Mouse (Mus musculus): Measurements from ENCODE around the gene Pgam5.

Pgam5 gene

DNA sequence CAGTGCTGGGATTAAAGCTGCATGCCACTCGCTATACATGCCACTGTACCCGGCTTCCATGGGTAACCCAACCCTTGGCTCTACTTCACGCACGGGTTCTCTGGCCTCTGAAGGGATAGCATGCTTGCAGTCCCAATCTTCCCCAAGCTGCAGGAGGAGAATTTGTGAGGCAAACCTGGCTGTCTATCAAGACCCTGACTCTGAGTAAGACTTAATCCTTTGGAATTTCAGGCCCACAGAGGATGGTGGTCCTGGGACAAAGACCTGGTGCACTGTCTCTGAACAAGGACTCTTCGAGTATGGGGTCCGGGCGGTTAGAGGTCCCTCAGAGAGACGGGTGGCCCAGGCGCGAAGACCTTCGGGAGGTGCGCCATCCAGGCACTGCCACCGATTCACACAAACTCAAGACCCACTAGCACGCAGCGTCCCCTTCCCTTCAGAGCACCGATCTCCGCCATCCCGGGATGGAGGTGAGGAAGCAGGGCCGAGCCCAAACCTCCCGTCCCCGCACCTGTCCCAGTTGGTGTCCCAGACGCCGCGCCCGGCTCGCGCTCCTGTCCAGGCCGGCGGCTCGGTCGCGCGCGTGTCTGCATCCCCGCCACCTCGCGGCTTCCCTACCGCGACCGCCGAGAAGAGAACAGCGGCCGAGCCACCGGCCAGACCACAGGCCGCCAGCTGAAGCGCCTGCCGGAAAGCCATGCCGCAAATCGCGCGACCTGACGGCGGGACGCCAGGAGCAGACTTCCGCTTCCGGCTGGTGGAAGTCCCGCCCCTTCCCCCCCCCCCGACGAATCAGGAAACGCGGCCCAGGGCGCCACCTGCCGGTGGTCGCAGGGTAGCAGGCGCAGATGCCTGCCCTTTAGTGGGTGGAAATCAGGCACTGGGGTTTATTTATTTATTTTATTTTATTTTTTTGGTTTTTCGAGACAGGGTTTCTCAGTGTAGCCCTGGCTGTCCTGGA, at the start of gene Pgam5:
Pgam5 (minus strand) TSS at position 773 of the 961 bp plus-strand sequence.
- in situ Hi-C loops (cut with MboI, MseI): no loop called here

DNA sequence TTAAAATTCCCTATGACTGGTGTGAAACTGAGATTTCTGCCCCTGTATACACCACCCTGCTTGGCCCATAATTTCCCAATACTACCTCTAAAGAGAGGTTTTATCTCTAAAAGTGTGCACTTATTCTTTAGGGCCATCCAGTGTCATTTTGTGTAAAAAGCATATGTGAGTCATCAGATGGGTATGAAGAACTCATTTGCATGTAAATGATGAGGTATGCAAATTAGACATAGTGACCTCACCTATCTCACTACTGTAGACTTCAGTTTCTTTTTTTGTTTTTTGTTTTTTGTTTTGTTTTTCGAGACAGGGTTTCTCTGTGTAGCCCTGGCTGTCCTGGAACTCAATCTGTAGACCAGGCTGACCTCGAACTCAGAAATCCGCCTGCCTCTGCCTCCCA, 43.4 kb upstream of the Pgam5 start:
- in situ Hi-C loops (cut with MboI, MseI): loop anchor here (25.0 kb wide), 1 partner anchor 1726 kb away; no protein-coding TSS in a partner anchor

DNA sequence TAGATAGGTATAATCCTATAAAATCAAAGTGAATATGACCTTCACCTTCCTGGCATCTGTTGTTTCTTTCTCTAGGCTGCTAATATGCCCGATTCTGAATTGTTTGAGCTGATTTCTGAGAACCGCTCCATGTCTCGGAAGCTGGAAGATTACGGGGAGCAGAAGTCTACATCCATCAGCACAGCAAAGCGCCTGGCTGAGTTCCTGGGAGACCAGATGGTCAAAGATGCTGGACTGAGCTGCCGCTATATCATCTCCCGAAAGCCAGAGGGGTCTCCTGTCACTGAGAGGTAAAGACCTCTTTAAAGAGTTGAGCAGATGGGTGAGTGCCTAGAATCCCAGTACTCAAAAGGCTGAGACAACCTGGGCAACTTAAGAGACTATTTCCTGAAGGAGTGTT, 39.1 kb upstream of the Pgam5 start:
- in situ Hi-C loops (cut with MboI, MseI): loop anchor here (10.0 to 25.0 kb wide), 2 partner anchors 406 to 1722 kb away; no protein-coding TSS in a partner anchor

DNA sequence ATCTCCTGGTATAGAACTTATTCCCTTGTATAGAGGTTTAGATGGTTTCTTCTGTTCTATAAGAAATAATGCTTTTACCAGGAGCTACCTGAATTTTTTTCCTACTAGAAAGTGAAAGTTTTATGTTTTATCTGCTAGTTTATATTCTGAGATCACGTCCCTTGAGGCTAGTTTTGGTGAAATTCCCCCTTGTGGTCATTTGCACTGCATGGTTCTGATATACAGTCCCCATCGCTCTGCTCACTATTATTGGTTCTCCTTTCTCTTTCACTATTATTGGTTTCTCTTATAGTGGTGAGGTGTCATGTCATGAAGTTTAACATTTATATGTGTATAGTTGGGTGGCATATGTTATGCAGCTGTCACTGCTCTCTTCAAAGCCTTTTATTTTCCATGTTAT, 30.9 kb upstream of the Pgam5 start:
- in situ Hi-C loops (cut with MboI, MseI): loop anchor here (10.0 to 25.0 kb wide), 2 partner anchors 414 to 1713 kb away; no protein-coding TSS in a partner anchor

DNA sequence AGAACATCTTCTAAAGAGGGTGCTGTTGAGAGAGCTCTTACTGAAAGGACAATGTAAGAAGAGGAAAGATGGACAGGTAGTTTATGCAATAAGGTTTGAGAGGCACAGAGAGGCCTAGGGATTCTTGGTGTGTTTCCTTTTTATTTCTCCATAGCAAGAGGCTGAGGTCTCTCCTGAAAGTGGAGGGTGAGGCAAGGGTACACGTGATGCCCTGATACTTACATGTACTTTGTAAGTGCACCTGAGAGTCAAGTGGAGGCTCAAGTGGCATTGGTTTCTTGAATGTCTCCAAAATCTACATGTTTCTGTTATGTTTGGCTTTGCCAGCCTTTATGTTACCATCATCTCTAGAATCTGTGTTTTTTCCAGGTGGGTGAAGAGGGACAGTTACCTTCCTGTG, 26.9 kb upstream of the Pgam5 start:
- in situ Hi-C loops (cut with MboI, MseI): no loop called here

DNA sequence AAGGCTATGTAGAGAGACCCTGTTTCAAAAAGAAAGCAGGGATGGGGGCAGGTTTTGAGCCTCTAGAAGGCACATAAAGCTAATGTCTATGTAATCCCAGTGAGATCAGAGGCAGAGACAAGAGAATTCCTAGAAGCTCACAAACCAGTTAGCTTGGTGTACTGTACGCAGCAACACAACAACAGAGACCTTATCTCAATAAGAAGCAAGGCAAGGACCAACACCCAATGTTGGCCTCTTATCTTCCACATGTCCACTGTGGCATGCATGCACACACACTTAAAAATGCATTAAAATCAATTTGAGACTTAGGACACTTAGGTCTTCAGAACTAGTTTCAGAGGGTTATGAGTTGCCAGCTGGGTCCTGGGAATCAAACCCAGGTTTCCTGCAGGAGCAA, 21.9 kb upstream of the Pgam5 start:
- in situ Hi-C loops (cut with MboI, MseI): no loop called here

DNA sequence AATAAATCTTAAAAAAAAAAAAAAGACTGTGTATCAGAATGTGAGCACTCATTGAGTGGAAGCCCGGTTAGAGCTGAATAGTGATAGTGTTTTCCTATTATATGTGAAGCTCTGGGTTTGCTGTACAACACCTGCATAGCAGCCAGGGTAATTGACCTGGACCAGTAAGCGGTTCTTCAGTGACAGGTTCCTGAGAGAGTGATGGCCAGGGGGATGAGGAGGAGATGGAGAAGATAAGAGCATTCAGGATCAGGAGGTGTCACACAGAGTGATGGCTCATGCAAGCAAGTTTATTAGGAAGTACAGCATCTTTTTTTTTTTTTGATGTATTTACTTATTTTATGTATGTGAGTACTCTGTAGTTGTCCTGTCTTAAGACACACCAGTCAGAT, 17.4 kb upstream of the Pgam5 start:
- in situ Hi-C loops (cut with MboI, MseI): loop anchor here (10.0 kb wide), 1 partner anchor 732 kb away; the partner anchor contains the start of gene Crlf2

DNA sequence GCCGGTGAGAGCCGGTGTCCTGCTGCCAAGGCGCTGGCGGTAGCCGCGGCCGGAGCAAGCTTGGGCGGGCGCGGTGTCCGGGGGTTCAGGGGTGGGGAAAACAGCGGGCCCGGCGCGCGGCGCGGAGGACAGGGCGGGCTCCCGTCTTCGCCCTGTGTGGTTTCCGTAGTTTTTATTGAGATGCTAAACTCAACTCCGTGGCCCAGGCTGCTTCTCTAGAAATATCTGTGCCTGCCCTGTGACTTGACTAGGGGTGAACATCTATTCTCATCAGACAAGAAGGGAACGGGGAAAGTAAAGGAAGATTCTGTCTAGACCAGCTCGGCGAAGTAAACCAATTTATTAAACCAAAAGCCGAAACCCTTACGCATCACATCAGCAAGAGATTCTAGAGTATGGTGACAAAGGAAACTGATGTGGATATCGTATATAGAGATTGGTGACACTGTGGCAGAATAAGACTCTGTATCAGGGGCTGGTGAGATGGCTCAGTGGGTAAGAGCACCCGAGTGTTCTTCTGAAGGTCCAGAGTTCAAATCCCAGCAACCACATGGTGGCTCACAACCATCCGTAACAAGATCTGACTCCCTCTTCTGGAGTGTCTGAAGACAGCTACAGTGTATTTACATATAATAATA, 16.9 kb upstream of the Pgam5 start:
- in situ Hi-C loops (cut with MboI, MseI): loop anchor here (10.0 kb wide), 1 partner anchor 732 kb away; the partner anchor contains the start of gene Crlf2

DNA sequence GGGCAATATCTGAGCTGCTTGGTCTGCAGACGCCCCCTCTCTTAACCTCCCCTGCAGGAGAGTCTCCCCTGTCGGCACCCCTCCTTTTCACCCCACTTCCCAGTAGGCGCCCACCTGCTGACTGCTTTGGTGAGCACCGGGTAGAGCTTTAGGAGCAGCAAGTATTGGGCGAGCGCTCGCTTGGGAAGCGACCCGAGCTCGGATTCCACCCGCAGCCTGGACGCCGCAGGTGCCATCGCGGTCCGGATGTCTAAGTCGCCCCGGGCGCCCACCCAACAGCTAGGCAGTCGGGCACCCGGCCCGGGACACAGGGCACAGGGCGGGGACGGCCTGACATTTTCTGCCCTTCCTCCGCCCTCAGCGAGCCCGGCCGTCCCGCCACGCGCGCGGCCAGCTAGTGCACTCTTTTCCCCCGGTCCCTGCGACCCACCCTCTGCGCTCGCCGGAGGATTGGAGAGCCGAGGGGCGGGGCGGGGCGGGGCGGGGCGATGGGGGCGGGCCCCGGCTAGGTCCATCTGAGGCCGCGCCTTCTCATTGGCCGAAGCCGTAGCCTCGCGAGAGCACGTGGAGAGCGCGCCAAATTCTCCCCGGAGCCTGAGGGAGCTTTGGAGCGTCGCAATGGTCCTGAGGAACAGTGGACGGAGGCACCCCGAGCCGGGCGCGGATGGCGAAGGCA, 16.2 kb upstream of the Pgam5 start, which contains the start of the genes Pxmp2 and Pole:
Pxmp2 (minus strand) TSS at position 417 of the 676 bp plus-strand sequence.
Pole (plus strand) TSS at position 537 of the 676 bp plus-strand sequence.
- in situ Hi-C loops (cut with MboI, MseI): loop anchor here (10.0 kb wide), 1 partner anchor 731 kb away; the partner anchor contains the start of gene Crlf2

DNA sequence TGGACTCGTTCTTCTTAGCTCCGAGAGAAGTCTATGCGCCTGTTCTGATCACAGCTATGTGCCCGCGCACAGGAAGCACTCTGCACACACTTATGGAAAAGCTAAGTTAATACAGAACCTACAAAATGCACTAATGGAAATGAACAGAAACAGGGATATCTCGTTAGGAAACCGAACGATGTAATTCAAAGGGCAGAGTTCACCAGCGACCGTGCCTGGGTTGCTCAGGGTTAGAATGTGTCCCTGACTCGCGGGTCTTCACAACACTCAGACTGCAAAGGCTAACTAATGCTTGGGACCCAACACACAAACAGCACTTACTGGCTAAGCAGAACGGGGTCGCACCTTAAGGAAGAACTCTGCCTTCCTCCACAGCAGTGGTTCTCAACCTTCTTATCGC, 15.4 kb upstream of the Pgam5 start:
- in situ Hi-C loops (cut with MboI, MseI): loop anchor here (10.0 kb wide), 1 partner anchor 730 kb away; the partner anchor contains the start of gene Crlf2

DNA sequence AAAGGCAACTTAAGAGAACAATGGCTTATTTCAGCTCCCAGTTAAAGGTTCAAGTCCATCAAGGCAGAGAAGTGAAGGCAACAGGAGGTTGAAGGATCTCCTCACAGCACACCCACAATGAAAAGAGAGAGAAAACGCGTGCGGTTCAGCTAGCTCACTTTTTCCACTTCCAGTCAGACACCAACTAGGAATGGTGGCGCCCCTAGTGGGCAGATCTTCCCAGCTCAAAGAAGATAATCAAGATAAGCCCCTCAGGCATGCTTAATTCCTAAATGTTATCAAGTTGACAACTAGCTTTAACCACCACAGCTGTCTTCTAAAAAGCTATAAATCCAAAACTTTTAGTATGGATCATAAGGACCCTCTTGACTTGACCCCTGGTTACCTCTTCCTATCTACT, 14.8 kb upstream of the Pgam5 start:
- in situ Hi-C loops (cut with MboI, MseI): loop anchor here (5.0 to 10.0 kb wide), 2 partner anchors 52 to 730 kb away; partner anchors contain the start of genes Ankle2 and Crlf2

DNA sequence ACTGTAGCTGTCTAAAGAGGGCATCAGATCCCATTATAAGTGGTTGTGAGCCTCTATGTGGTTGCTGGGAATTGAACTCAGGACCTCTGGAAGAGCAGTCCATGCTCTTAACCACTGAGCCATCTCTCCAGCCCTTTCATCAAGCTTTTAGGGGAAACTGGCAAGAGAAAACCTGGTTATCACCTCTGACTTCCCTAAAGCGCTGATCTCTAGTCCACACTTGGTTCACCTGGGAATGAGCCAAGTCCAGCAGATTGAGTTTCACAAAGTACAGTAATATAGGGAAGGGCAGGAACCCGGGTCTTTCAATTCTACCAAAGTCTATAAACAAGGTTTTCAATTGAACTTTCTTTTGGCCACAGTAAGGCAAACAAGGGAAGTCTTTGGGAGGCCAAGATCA, 12.3 kb upstream of the Pgam5 start:
- in situ Hi-C loops (cut with MboI, MseI): loop anchor here (5.0 to 10.0 kb wide), 2 partner anchors 50 to 727 kb away; partner anchors contain the start of genes Ankle2 and Crlf2

DNA sequence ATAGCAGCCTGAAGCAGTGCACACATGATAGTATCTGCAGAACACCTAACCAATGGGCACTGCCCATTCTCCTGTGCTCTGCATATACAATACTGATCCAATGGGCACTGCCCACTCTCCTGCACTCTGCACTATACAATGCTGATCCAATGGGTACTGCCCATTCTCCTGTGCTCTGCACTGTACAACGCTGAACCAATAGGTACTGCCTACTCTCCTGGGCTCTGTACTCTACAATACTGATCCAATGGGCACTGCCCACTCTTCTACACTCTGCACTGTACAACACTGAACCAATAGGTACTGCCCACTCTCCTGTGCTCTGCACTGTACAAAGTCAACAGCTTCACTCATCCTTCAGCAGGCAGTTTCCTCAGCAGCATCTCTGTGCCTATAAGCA, 7.2 kb upstream of the Pgam5 start:
- in situ Hi-C loops (cut with MboI, MseI): no loop called here

DNA sequence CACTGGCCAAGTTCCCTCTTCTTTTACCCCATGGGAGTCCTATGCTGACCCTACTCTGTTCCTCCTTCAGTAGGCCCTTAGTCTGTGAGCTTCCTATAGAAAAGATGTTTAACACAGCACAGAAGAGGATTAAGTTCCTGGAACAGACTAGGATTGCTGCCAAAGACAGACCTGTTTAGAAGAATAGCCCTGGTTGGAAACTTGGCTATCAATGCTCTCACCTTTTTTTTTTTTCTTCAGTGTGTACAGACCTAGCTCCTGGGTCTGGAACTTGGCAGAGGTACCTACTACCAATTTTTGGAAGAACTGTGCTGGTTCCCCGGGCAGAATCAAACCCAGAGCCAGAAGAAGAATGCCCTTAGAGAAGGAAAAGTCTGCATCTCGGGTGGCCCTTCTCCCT, 6.7 kb upstream of the Pgam5 start:
- in situ Hi-C loops (cut with MboI, MseI): no loop called here

DNA sequence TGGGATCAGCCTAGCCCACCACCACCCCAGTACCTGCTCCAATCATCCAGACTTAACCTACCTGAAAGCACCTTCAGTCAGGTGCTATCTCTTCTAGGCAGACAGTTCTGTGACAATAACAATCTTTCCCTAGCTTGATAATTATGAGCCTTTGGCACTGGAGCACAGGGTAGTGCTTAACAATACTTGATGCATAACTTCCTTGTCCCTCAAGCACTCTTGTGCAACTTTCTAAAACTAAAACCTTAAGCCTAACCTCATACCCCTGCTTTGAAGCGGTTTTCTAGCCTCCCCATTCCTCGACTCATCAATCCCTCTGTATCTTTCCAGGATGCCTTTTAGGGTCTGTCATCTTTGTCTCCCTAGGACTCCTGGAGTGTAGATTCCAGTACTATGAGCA, 5.1 kb upstream of the Pgam5 start:
- in situ Hi-C loops (cut with MboI, MseI): no loop called here

DNA sequence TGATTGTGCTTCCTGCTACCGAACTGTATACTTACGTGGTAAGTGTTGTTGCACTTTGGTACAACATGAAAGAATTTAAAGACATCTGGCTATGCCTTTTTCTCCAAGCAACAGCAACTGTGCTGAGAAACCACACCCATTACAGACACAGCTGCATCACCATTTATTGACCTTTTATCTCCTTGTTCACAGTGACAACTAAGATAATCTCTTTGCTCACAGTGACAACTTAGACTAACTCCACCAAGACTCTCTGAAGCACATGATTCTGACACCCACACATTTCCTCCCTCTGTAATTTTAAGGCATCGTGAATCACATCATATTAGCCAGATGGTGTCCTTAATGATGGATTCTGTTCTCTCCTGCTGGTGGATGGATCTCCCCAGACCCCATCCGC, 4.4 kb upstream of the Pgam5 start:
- in situ Hi-C loops (cut with MboI, MseI): no loop called here

DNA sequence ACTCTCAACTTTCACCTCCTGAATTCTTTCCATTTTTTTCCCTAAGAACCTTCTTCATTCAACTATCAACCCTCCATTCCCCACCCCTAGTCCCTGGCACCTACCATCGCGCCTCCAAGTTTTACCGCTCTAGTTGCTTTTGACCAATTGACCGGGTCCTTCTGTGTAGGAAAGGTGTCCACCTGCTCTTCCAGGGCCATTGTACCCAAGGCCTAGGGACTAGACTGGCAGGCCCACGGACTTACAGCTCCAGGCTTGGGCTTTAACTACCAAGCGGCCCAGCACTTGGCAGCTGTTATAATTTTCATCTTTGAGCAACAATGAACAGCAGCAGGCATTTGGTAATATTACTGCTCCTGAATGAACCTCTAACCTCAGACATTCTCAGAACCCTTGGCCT, 529 bp upstream of the Pgam5 start:
- in situ Hi-C loops (cut with MboI, MseI): no loop called here

DNA sequence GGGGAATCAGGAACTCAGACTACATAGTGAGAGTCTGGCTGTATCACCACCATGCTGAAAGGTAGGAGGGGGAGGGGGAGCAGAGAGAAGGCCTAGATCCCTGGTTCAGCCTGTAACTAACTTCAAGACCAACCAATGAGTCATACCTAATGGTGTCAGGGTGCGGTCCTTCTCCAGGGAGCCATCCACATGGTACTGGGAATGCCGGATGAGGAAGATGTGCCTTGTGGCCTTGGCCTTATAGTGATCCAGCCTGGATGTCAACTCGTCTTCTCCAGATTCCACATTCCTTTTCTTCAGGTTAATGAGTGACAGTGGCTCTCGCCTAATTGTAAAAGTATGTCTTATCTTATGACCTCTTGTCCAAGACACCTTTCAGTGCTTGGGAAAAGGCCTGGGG, 2.8 kb downstream of the Pgam5 start:
- in situ Hi-C loops (cut with MboI, MseI): no loop called here

DNA sequence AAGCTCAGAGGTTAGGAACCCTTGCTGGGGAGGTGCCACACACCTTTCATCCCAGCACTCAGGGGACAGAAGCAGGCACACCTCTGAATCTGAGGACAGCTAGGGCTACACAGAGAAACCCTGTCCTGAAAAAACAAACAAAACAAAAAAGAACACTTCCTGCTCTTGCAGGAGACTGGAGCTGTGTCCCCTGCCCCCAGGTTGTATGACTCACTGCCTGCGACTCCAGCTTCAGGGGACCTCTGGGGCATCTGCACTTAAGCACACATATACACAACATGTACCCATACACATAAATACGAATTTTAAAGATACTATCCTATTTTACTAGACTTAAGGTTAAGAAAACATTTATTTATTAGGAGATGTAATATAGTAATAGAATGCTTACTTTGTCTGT, 25.6 kb downstream of the Pgam5 start:
- in situ Hi-C loops (cut with MboI, MseI): no loop called here

DNA sequence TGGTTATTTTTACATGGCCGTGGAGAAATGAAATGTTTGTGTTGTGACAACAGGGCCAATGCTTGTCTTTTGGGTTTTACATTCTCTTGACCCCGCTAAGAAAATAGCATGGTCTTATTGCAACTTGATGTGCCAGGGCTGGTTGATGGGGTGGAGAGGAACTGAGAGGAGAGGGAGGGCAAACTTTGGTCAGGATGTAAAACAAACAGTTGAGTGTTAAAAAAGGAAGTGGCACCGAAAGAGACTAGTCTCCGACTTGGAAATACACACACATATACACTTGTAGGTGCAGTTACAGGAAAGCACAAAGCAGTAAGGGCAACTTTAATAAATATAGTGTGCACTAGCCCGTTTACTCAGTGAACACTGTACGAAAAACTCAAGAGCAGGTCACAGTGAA, 37.4 kb downstream of the Pgam5 start:
- in situ Hi-C loops (cut with MboI, MseI): loop anchor here (5.0 kb wide), 2 partner anchors 50 to 55 kb away; partner anchors contain the start of gene Golga3

DNA sequence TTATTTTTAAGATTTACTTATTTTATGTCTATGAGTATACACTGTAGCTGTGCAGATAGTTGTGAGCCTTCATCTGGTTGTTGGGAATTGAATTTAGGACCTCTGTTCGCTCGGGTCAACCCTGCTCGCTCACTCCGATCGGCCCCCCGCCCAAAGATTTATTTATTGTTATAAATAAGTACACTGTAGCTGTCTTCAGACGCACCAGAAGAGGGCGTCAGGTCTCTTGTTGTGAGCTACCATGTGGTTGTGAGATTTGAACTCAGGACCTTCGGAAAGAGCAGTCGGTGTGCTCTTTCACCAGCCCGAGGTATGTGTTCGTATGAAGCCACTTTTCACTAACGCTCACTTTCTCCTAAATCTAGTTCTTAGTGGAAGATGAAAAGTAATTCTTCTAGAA, 38.1 kb downstream of the Pgam5 start:
- in situ Hi-C loops (cut with MboI, MseI): loop anchor here (5.0 kb wide), 2 partner anchors 51 to 54 kb away; partner anchors contain the start of gene Golga3

Data from T-helper 2 cell (primary cell).